Mouse (Mus musculus): Measurements from ENCODE around the gene Cd300lg. TPM values are rescaled to one million over a fixed set of nuclear protein-coding genes. Genes with fewer than 3 reads are reported as not detected.

Gene Cd300lg
- total and polyA plus RNA-seq, 3 experiments: 0.08 to 0.26 TPM; not detected in 1

- no peak for DNase-seq (ENCODE audit: low read depth, low spot score)
- no peak overlapping the region for H3K9ac ChIP-seq (ENCODE audit: control insufficient read depth, low read depth, low read length, poor library complexity, severe bottlenecking)
- no peaks in the 10 kb centered on the region for H3K36me3 ChIP-seq (ENCODE audit: control insufficient read depth in 1 of 2, insufficient read depth in 2 of 2, low read length in 2 of 2)
- H3K27me3 ChIP-seq (ENCODE audit: control insufficient read depth in 1 of 2, insufficient read depth in 2 of 2, low read length in 2 of 2): peaks cover 0 to 3% of the 10 kb centered on the region in 2 experiments; a peak in 1 of 4 replicates
- H3K9me3 ChIP-seq (replicated peaks; ENCODE audit: insufficient read depth, low read length): no peaks in the 10 kb centered on the region
- H3K4me3 ChIP-seq (ENCODE audit: control insufficient read depth in 1 of 2, insufficient read depth in 1 of 2, low read depth in 2 of 2, low read length in 2 of 2): no peak overlapping the region
- H3K79me2 ChIP-seq (ENCODE audit: control insufficient read depth, insufficient read depth, low read length, poor library complexity): no peaks in the 10 kb centered on the region
- 0 out of 4 replicates have a peak, but pooled peaks cover 0 to 4% of the 10 kb centered on the region in 2 experiments for H3K4me1 ChIP-seq (ENCODE audit: control insufficient read depth in 1 of 2, insufficient read depth in 2 of 2, low read length in 2 of 2)
- no peak for TF ChIP-seq CTCF (IDR thresholded peaks at IDR 0.05 in 2 of 3, conservative IDR thresholded peaks at IDR 0.05 in 1 of 3; ENCODE audit: control insufficient read depth in 1 of 3, insufficient read depth in 1 of 3, low read depth in 2 of 3, low read length in 3 of 3, poor library complexity in 1 of 3, severe bottlenecking in 1 of 3)
- TF ChIP-seq EP300 (IDR thresholded peaks at IDR 0.05; ENCODE audit: low read depth in 1 of 2, low read length in 2 of 2): no peak
- TF ChIP-seq BHLHE40 (IDR thresholded peaks at IDR 0.05; ENCODE audit: borderline replicate concordance, low read depth, low read length): no peak
- no peak for TF ChIP-seq ELF1 (IDR thresholded peaks at IDR 0.05; ENCODE audit: low read depth, low read length)
- TF ChIP-seq TAL1 (IDR thresholded peaks at IDR 0.05; ENCODE audit: low read length): no peak
- TF ChIP-seq POLR2A (IDR thresholded peaks at IDR 0.05; ENCODE audit: control insufficient read depth in 1 of 2, insufficient read depth in 1 of 2, low read depth in 1 of 2, low read length in 2 of 2, poor library complexity in 1 of 2): no peak
- TF ChIP-seq GABPA (IDR thresholded peaks at IDR 0.05; ENCODE audit: low read depth, low read length): no peak
- TF ChIP-seq ZKSCAN1 (IDR thresholded peaks at IDR 0.05; ENCODE audit: low read depth, low read length): no peak
- TF ChIP-seq SIN3A (IDR thresholded peaks at IDR 0.05; ENCODE audit: low read length): no peak
- TF ChIP-seq MYC (IDR thresholded peaks at IDR 0.05; ENCODE audit: low read depth, low read length): no peak
- no peak for TF ChIP-seq ZMIZ1 (IDR thresholded peaks at IDR 0.05; ENCODE audit: low read depth, low read length)
- TF ChIP-seq RCOR1 (IDR thresholded peaks at IDR 0.05; ENCODE audit: low read depth, low read length): no peak
- TF ChIP-seq MAZ (IDR thresholded peaks at IDR 0.05; ENCODE audit: low read depth, low read length): no peak
- no peak for TF ChIP-seq MYB (IDR thresholded peaks at IDR 0.05; ENCODE audit: low read depth, low read length)
- no peak for TF ChIP-seq HCFC1 (IDR thresholded peaks at IDR 0.05; ENCODE audit: low read depth, low read length)
- no peak for TF ChIP-seq NELFE (IDR thresholded peaks at IDR 0.05; ENCODE audit: low read depth, low read length)
- no peak for TF ChIP-seq ZNF384 (IDR thresholded peaks at IDR 0.05; ENCODE audit: low read depth, low read length)
- TF ChIP-seq UBTF (IDR thresholded peaks at IDR 0.05; ENCODE audit: borderline replicate concordance, insufficient read depth, low read depth, low read length): no peak
- TF ChIP-seq POLR2AphosphoS5 (IDR thresholded peaks at IDR 0.05; ENCODE audit: borderline replicate concordance, low read depth, low read length): no peak
- TF ChIP-seq SMC3 (IDR thresholded peaks at IDR 0.05; ENCODE audit: low read depth, low read length): no peak
- no peak overlapping the region for H3K27ac ChIP-seq (ENCODE audit: control insufficient read depth, low read depth, low read length)
Observed at GRCm38 (mm10) chr11:102042971-102043370, 1.7 kb downstream of the Cd300lg start.

- H3K36me3 ChIP-seq (ENCODE audit: control insufficient read depth in 1 of 2, insufficient read depth in 2 of 2, low read length in 2 of 2): no peaks in the 10 kb centered on the region
- TF ChIP-seq CHD2 (IDR thresholded peaks at IDR 0.05; ENCODE audit: low read length): no peak
- TF ChIP-seq POLR2AphosphoS2 (IDR thresholded peaks at IDR 0.05; ENCODE audit: low read length): no peak
- H3K27ac ChIP-seq (ENCODE audit: control insufficient read depth, low read depth, low read length): no peak overlapping the region
- DNase-seq (ENCODE audit: low read depth, low spot score): no peak
- H3K9me3 ChIP-seq (replicated peaks; ENCODE audit: insufficient read depth, low read length): no peaks in the 10 kb centered on the region
- no peaks in the 10 kb centered on the region for H3K79me2 ChIP-seq (ENCODE audit: control insufficient read depth, insufficient read depth, low read length, poor library complexity)
- H3K27me3 ChIP-seq (ENCODE audit: control insufficient read depth in 1 of 2, insufficient read depth in 2 of 2, low read length in 2 of 2): peaks cover 0 to 4% of the 10 kb centered on the region in 2 experiments; a peak in 1 of 4 replicates
- 0 out of 4 replicates have a peak, but pooled peaks cover 0 to 4% of the 10 kb centered on the region in 2 experiments for H3K4me1 ChIP-seq (ENCODE audit: control insufficient read depth in 1 of 2, insufficient read depth in 2 of 2, low read length in 2 of 2)
- no peak overlapping the region for H3K9ac ChIP-seq (ENCODE audit: control insufficient read depth, low read depth, low read length, poor library complexity, severe bottlenecking)
- no peak overlapping the region for H3K4me3 ChIP-seq (ENCODE audit: control insufficient read depth in 1 of 2, insufficient read depth in 1 of 2, low read depth in 2 of 2, low read length in 2 of 2)
Observed at GRCm38 (mm10) chr11:102043381-102043780, 2.1 kb downstream of the Cd300lg start.

Data from MEL (cell line).